Mouse (Mus musculus): ENCODE measurements around the gene Atcay. TPM values are rescaled to one million over a fixed set of nuclear protein-coding genes. Genes with fewer than 3 reads are reported as not detected.
A peak's percentile ranks its signal among the peaks of the same experiment; 100 is the strongest.

Atcay gene
- polyA plus RNA-seq, 1 experiment from 2014 or later: 4.1 TPM

DNA sequence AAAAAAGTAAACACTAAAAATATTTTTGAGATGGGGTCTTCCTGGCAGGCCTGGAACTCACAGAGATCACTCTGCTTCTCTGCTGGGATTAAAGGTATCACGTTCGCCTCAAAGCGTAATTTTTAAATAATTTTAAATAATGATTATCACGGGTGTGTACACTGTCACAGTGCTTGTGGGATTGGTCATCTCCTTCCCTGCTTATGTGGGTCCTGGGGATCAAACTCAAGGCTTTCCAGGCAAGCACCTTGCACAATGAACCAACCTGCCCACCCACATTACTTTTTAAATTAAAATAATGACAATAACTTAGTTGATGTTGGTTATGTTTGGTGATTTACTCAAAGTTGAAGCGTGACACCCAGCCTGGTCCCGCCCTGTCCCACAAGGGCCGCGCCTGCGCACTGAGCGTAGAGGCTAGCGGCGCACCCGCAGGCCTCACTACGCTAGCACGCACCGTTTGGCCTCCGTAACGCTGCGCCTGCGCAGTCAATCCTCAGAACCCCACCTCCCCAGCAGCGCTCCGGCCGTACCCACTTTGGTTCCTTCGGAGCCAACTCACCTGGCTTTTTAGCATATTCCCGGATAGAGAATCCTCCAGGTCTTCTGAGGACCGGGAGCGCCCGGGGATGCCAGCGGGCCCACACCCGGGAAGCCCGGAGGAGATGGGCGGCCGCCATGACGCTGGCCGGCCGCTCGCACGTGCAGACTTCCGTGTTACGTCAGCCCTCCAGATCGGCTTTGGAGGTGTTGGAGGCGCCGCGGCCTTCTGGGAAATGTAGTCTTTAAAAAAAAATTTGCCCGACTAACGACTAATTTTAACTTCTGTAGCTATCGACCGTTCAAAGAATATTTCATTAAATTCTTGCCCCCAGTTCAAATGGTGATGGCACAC lies 35.8 kb upstream of the Atcay start, which contains the start of the genes Mrpl54 and Apba3:
Gene Mrpl54, minus strand, starts transcription at position 724 of the 895 bp plus-strand sequence.
Gene Apba3, plus strand, starts transcription at position 750 of the 895 bp plus-strand sequence.
- Histone ChIP-seq H3K36me3 (replicated peaks; ENCODE audit: control insufficient read depth, insufficient read depth, low read depth, low read length) (peaks cover 2% of the 10 kb centered on the region), H3K4me2 (ENCODE audit: low read depth, low read length) (peak within 1 kb of the TSS; percentile 48), H3K27me3 (ENCODE audit: control insufficient read depth, insufficient read depth, low read length) (no peaks in the 10 kb centered on the region), H3K9ac (replicated peaks; ENCODE audit: low read length) (peak within 1 kb of the TSS; percentile 81), H3K27ac (replicated peaks; ENCODE audit: low read depth, low read length) (no peak within 1 kb of the TSS; the same call in 1 of the 2 replicates), H3K9me3 (replicated peaks; ENCODE audit: control insufficient read depth, low read length) (no peaks in the 10 kb centered on the region), H3K4me1 (ENCODE audit: control insufficient read depth, insufficient read depth, low read length) (no peaks in the 10 kb centered on the region), H3K4me3 (ENCODE audit: low read depth, low read length) (peak within 1 kb of the TSS; percentile 59)
- peak; percentile 87 for ATAC-seq (replicated peaks; ENCODE audit: insufficient number of reproducible peaks, low FRiP score, low TSS enrichment, low read depth)
- WGBS: under 1% methylated on average over 48 of the region's 48 CpGs
- peak; percentile 98 for DNase-seq (ENCODE audit: low spot score)

DNA sequence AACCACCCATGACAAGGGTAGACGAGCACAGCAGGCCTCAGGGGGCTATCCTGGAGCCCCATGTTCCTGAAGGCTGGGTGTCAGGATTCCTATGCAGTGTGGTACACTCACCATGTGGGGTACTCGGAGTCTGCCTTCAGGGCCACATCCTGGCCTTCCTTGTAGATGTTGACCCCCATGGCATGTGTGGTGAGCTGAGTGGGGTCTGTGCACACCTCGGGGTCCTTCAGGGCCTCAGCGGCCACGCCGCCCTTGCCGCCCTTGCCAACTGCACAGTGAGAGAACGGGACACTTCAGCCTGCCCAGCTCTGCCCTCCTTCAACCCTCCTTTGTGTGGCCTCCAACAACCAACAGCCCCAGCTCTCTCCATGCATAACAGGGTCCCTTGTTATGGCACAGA lies 34.9 kb upstream of the Atcay start:
- Histone ChIP-seq H3K27me3 (ENCODE audit: control insufficient read depth, insufficient read depth, low read length) (no peaks in the 10 kb centered on the region), H3K36me3 (replicated peaks; ENCODE audit: control insufficient read depth, insufficient read depth, low read depth, low read length) (no peaks in the 10 kb centered on the region), H3K9ac (replicated peaks; ENCODE audit: low read length) (peak overlapping the region; percentile 27), H3K9me3 (replicated peaks; ENCODE audit: control insufficient read depth, low read length) (no peaks in the 10 kb centered on the region), H3K27ac (replicated peaks; ENCODE audit: low read depth, low read length) (no peak overlapping the region), H3K4me1 (ENCODE audit: control insufficient read depth, insufficient read depth, low read length) (no peaks in the 10 kb centered on the region), H3K4me3 (ENCODE audit: low read depth, low read length) (peak overlapping the region; percentile 2; the same call in 1 of the 2 replicates), H3K4me2 (ENCODE audit: low read depth, low read length) (peak overlapping the region; percentile 48; the same call in 1 of the 2 replicates)
- 98% methylated on average over 8 of the region's 8 CpGs for WGBS
- ATAC-seq (replicated peaks; ENCODE audit: insufficient number of reproducible peaks, low FRiP score, low TSS enrichment, low read depth) (no peak), DNase-seq (ENCODE audit: low spot score) (no peak)

DNA sequence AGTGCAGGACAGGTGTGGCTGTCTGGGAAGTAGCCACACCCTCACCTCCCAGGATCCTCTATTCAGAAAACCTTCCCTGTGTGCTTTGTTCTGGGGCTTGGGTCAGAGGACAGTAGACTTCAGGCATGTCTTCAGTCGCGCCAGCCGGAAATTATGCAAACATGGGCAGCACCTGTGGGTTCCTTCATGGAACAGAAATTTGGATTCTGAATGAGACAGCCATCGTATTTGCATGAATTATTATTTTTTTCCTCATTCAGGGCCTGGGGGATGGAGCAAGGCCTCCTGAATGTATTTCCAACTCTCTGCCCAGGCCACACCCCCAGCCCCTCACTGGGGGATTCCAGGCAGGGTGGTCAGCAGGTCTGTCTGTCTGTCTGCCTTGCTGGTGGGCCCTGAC lies 30.4 kb upstream of the Atcay start:
- H3K4me1 ChIP-seq (ENCODE audit: control insufficient read depth, insufficient read depth, low read length): no peaks in the 10 kb centered on the region; the same call in 1 of the 2 replicates
- WGBS: 83% methylated on average over 4 of the region's 4 CpGs
- H3K9ac ChIP-seq (replicated peaks; ENCODE audit: low read length): no peak overlapping the region
- no peak for DNase-seq (ENCODE audit: low spot score)
- H3K4me2 ChIP-seq (ENCODE audit: low read depth, low read length): no peak overlapping the region
- H3K27ac ChIP-seq (replicated peaks; ENCODE audit: low read depth, low read length): no peak overlapping the region
- H3K9me3 ChIP-seq (replicated peaks; ENCODE audit: control insufficient read depth, low read length): no peaks in the 10 kb centered on the region
- ATAC-seq (replicated peaks; ENCODE audit: insufficient number of reproducible peaks, low FRiP score, low TSS enrichment, low read depth): no peak
- no peaks in the 10 kb centered on the region for H3K36me3 ChIP-seq (replicated peaks; ENCODE audit: control insufficient read depth, insufficient read depth, low read depth, low read length)
- peaks cover 34% of the 10 kb centered on the region for H3K27me3 ChIP-seq (ENCODE audit: control insufficient read depth, insufficient read depth, low read length)
- H3K4me3 ChIP-seq (ENCODE audit: low read depth, low read length): no peak overlapping the region

- no peak overlapping the region for H3K4me2 ChIP-seq (ENCODE audit: low read depth, low read length)
- H3K36me3 ChIP-seq (replicated peaks; ENCODE audit: control insufficient read depth, insufficient read depth, low read depth, low read length): no peaks in the 10 kb centered on the region
- DNase-seq (ENCODE audit: low spot score) (no peak), ATAC-seq (replicated peaks; ENCODE audit: insufficient number of reproducible peaks, low FRiP score, low TSS enrichment, low read depth) (no peak)
- no peaks in the 10 kb centered on the region for H3K9me3 ChIP-seq (replicated peaks; ENCODE audit: control insufficient read depth, low read length)
- peaks cover 34% of the 10 kb centered on the region for H3K27me3 ChIP-seq (ENCODE audit: control insufficient read depth, insufficient read depth, low read length)
- no peak overlapping the region for H3K9ac ChIP-seq (replicated peaks; ENCODE audit: low read length)
- WGBS: 52% methylated on average over 19 of the region's 21 CpGs
- no peak overlapping the region for H3K4me3 ChIP-seq (ENCODE audit: low read depth, low read length)
- no peaks in the 10 kb centered on the region; the same call in 1 of the 2 replicates for H3K4me1 ChIP-seq (ENCODE audit: control insufficient read depth, insufficient read depth, low read length)
- no peak overlapping the region for H3K27ac ChIP-seq (replicated peaks; ENCODE audit: low read depth, low read length)
Measured at GRCm38 (mm10) chr10:81259225-81259884, 28.7 kb upstream of the Atcay start.

DNA sequence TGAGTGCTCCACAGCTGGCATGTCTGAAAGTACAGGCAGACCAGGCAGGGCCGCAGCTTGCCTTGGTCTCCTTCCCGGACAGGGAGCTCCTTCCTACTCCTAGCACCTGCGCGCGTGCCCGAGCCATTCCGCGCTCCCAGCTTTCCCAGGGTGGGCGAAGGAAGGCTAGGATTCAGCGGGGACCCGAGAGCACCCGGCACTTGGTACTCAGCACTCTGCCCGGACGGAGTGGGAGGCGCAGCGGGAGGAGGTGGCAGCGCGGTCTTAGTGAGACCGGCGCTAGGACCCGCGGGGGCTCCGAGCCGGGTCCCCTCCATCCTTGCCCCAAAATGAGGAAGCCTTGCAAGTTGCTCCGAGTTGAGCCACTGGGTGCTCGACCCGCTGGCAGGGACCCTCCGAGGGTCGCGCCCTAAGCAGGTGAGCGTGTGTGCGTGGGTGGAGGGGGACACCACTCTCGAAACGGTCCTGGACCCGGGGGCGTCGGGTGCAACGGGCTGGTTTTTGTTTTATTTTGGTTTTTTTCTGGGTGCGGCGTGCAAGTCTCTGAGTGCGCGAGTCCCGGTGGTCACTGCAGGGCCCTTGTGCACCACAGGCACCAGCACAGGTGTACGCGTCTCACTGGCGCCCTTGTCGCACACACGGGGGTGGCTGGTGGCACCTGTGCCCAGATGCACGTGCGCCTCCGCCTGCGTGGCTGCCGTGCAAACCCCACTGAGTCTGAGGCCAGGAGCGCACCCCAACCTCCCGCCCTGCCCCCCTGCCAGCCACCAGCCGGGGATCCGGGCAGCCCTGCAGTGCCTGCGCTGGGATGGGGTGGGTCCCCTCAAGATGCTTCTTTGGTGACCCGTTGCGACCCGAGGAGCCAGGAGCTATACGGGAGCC lies 26.8 kb upstream of the Atcay start:
- ATAC-seq (replicated peaks; ENCODE audit: insufficient number of reproducible peaks, low FRiP score, low TSS enrichment, low read depth) (no peak), DNase-seq (ENCODE audit: low spot score) (peak; percentile 44)
- H3K4me3 ChIP-seq (ENCODE audit: low read depth, low read length): peak overlapping the region; percentile 42
- no peak overlapping the region for H3K27ac ChIP-seq (replicated peaks; ENCODE audit: low read depth, low read length)
- H3K4me2 ChIP-seq (ENCODE audit: low read depth, low read length): peak overlapping the region; percentile 84
- H3K9me3 ChIP-seq (replicated peaks; ENCODE audit: control insufficient read depth, low read length): no peaks in the 10 kb centered on the region
- WGBS: 1% methylated on average over 62 of the region's 62 CpGs
- peak overlapping the region; percentile 53 for H3K9ac ChIP-seq (replicated peaks; ENCODE audit: low read length)
- peaks cover 2% of the 10 kb centered on the region; the same call in 1 of the 2 replicates for H3K4me1 ChIP-seq (ENCODE audit: control insufficient read depth, insufficient read depth, low read length)
- H3K27me3 ChIP-seq (ENCODE audit: control insufficient read depth, insufficient read depth, low read length): peaks cover 43% of the 10 kb centered on the region
- H3K36me3 ChIP-seq (replicated peaks; ENCODE audit: control insufficient read depth, insufficient read depth, low read depth, low read length): no peaks in the 10 kb centered on the region

DNA sequence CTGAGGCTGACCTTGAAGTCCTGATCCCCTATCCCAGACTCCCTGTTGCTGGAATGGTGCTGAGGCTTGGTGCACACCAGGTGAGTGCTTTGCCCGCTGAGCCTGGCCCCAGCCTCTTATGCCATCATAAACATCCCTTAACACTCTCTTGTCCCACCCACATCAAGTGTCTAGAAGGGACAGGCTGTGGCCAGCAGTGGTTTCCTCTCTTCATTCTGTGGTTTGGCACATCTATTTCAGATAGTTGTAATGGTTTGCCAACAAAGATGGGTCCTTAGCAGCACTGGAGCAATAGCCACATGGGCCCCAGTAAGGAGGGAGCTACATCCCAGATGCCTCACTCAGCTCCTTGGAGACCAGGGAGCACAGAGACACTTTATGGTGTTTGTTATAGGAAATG lies 24.3 kb upstream of the Atcay start:
- Histone ChIP-seq H3K4me3 (ENCODE audit: low read depth, low read length) (no peak overlapping the region), H3K9me3 (replicated peaks; ENCODE audit: control insufficient read depth, low read length) (no peaks in the 10 kb centered on the region), H3K27me3 (ENCODE audit: control insufficient read depth, insufficient read depth, low read length) (peaks cover 50% of the 10 kb centered on the region), H3K4me1 (ENCODE audit: control insufficient read depth, insufficient read depth, low read length) (peaks cover 2% of the 10 kb centered on the region; the same call in 1 of the 2 replicates), H3K36me3 (replicated peaks; ENCODE audit: control insufficient read depth, insufficient read depth, low read depth, low read length) (no peaks in the 10 kb centered on the region), H3K9ac (replicated peaks; ENCODE audit: low read length) (no peak overlapping the region), H3K27ac (replicated peaks; ENCODE audit: low read depth, low read length) (no peak overlapping the region), H3K4me2 (ENCODE audit: low read depth, low read length) (no peak overlapping the region)
- 60% methylated on average over 1 of the region's 1 CpGs for WGBS
- DNase-seq (ENCODE audit: low spot score) (no peak), ATAC-seq (replicated peaks; ENCODE audit: insufficient number of reproducible peaks, low FRiP score, low TSS enrichment, low read depth) (no peak)
